Mouse (Mus musculus) lung, adult 2 months (tissue): Measurements from ENCODE around the gene Nat8f1.

Experiments used
- CTCF ChIP-seq: fragments of 200-500 bp; IDR thresholded peaks from 2 replicates; pipeline ENCODE4 v1.5.1; 2011; ENCODE audit warnings: mild to moderate bottlenecking, low read length, control low read depth; ENCODE audit not compliant: insufficient read depth
- POLR2A ChIP-seq: fragments of 200-500 bp; IDR thresholded peaks from 2 replicates; pipeline ENCODE4 v1.6.1; 2011; ENCODE audit warnings: low read depth, mild to moderate bottlenecking, control low read depth, low read length, borderline replicate concordance; ENCODE audit errors: extremely low read depth

DNA sequence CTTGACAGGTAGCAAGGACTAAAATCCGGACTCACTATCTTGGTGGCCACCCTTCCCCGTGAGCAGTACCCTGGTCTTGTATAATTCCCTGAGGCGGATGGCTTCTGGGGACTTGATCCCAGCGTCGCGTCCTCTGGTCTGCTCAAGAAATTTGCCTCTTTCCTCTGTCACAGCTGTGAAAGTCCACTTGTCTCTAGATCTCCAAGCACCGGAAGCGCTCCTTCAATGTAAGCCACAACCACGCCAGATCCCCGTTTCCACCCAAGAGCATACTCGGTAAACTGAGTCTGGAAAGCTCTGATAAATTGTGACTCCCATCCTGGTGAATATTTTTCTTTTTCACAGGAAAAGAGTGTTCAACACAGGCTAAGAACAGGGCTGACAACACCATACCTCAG lies 347 bp downstream of the Nat8f1 start:
- TF ChIP-seq POLR2A = no peak
- no peak for TF ChIP-seq CTCF
